Mouse (Mus musculus) thymus, adult 2 months (tissue): ENCODE measurements around the gene Sh2d7.

ENCODE experiments used
- CTCF ChIP-seq: fragments of 200-500 bp; IDR thresholded peaks from 2 replicates; pipeline ENCODE4 v1.5.1; 2012; ENCODE audit warnings: mild to moderate bottlenecking, control low read depth, low read length, moderate library complexity, borderline replicate concordance; ENCODE audit not compliant: control insufficient read depth, poor library complexity, insufficient read depth; ENCODE audit errors: extremely low read depth
- POLR2A ChIP-seq: fragments of 200-500 bp; IDR thresholded peaks from 2 replicates; pipeline ENCODE4 v1.6.1; 2012; ENCODE audit warnings: mild to moderate bottlenecking, low read length, control low read depth, moderate library complexity; ENCODE audit not compliant: control insufficient read depth, poor library complexity, insufficient read depth; ENCODE audit errors: extremely low read depth

- TF ChIP-seq CTCF (no peak), POLR2A (no peak)
Measured at GRCm38 (mm10) chr9:54571130-54571839, 32.5 kb downstream of the Sh2d7 start.
